Mouse (Mus musculus): ENCODE results near the gene Sh3rf1. TPM values are rescaled to one million over a fixed set of nuclear protein-coding genes. Genes with fewer than 3 reads are reported as not detected.
A peak's percentile ranks its signal among the peaks of the same experiment; 100 is the strongest.

Sh3rf1 gene
- polyA plus RNA-seq, 1 experiment from 2014 or later = 30.7 TPM

DNA sequence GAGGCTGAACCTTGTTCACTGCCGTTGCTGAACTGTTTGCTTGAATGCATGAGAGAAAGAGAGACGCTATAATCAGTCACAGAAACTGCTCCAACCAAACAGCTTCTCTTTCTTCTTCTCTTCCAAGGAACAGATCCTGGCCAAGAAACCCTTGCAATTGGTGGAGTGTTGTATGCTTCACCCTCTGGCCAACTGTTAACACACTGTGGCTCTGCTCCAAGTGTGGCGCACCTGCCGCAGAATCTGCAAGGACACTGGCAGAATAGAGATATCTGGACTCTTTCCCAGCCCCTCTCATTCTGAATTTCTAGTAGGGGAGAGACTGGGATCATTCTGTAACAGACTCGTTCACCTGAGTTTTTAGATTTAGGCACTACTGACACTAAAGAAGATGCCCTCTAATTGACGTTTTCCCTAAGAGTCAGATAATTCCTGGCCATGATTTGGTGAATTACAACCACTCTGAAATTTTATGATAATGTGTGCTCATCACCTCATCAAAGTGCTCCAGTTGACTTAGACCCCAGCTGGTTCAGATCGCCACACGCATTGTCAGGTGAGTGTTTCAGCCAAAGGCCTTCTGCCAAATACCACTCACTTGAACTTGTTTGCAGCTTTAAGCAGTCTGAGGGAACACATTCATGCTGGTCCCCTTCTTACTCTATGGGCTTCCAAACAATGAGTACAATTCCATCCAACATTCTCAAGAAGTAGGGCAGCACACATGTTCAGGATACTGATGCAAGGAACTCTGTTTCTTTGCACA is 204.4 kb downstream of the Sh3rf1 start:
- Histone ChIP-seq H3K27ac (no peak overlapping the region), H3K4me3 (no peak overlapping the region), H3K4me2 (no peak overlapping the region), H3K27me3 (replicated peaks) (no peaks in the 10 kb centered on the region), H3K9ac (no peak overlapping the region), H3K9me3 (no peaks in the 10 kb centered on the region), H3K4me1 (no peaks in the 10 kb centered on the region), H3K36me3 (replicated peaks) (no peaks in the 10 kb centered on the region)
- WGBS = 73% methylated on average over 8 of the region's 8 CpGs
- no peak for ATAC-seq (replicated peaks)

DNA sequence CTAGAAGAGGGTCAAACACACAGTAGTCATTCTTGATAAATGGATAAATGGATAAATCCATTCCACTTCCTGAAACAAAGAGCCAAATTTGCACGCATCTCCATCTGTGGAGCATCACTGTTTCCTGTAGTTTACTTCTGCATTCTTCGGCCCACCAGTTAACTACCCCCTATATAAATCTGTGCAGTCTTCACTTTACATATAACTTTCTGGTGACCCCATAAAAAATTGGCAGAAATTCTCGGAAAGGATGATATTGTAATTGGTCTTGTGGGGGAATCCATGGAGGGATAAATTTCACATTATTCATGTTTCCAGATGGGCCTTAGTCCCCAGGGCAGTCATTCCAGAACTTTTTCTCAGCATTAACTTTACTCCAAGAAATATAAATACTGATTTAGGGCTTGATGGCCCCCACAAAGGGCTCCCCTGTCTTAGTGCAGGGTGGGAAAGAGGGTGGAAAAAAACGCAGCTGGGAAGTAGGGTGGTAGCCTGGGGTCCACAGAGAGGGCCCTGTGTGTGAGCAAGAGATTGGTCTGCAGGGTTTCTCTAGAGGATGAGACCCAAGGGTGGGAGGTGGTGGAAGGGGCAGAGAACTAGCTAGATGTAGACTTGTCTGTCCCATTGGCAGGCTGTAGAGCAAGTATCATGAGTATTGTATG is 205.3 kb downstream of the Sh3rf1 start:
- Histone ChIP-seq H3K27me3 (replicated peaks) (no peaks in the 10 kb centered on the region), H3K9ac (no peak overlapping the region), H3K4me2 (no peak overlapping the region), H3K9me3 (no peaks in the 10 kb centered on the region), H3K4me1 (no peaks in the 10 kb centered on the region), H3K4me3 (no peak overlapping the region), H3K36me3 (replicated peaks) (no peaks in the 10 kb centered on the region), H3K27ac (no peak overlapping the region)
- 91% methylated on average over 4 of the region's 4 CpGs for WGBS
- ATAC-seq (replicated peaks) = no peak

DNA sequence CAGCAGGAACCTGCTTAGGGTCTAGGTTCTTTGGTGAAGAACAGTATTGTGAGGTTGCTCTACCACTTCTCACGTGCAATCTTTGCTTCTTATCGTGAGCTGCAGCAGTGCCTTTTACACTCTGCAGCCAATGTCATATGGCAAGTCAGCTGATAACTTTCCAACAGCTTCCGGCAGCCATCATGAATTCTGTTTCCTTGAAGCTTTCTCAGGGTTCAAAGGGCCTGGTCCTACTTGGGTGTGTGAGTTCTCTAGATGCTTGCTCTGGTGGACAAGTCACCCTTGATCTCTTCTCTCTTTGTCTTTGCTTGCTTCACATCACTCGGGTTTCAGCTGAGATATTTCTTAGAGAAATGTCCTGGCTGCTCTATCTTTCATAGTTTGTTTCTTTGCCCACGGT is 211.8 kb downstream of the Sh3rf1 start:
- no peak overlapping the region for H3K4me3 ChIP-seq
- no peak overlapping the region for H3K4me2 ChIP-seq
- 88% methylated on average over 5 of the region's 5 CpGs for WGBS
- H3K9ac ChIP-seq = no peak overlapping the region
- peaks cover 5% of the 10 kb centered on the region for H3K4me1 ChIP-seq
- no peak overlapping the region for H3K27ac ChIP-seq
- H3K36me3 ChIP-seq (replicated peaks) = no peaks in the 10 kb centered on the region
- ATAC-seq (replicated peaks) = no peak
- H3K27me3 ChIP-seq (replicated peaks) = no peaks in the 10 kb centered on the region
- no peaks in the 10 kb centered on the region for H3K9me3 ChIP-seq

DNA sequence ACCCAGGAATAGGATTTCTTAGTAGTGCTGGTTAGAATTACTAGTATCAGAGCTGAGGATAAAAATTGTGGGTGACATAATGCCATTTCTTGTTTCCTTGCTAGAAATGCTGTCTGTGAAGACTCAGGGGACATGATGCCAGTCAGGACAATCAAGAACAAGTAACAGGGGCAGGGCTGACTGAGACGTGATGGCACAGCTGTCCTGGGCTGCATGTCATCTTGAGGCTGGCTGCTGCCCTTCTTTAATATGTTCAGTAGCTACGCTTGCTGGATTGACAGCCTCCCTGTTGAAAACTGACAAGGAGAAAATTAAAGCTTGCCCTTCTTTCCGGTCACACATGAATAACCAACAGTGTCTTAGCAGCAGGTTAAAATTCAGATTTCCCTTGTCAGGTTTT is 212.5 kb downstream of the Sh3rf1 start:
- H3K27me3 ChIP-seq (replicated peaks) = no peaks in the 10 kb centered on the region
- H3K4me1 ChIP-seq = peaks cover 5% of the 10 kb centered on the region
- no peak overlapping the region for H3K4me2 ChIP-seq
- H3K4me3 ChIP-seq = no peak overlapping the region
- peak; percentile 58; the same call in 1 of the 2 replicates for ATAC-seq (replicated peaks)
- no peak overlapping the region for H3K9ac ChIP-seq
- H3K36me3 ChIP-seq (replicated peaks) = no peaks in the 10 kb centered on the region
- H3K27ac ChIP-seq = peak overlapping the region; percentile 39; the same call in 1 of the 2 replicates
- no peaks in the 10 kb centered on the region for H3K9me3 ChIP-seq
- WGBS = 25% methylated on average over 3 of the region's 3 CpGs

DNA sequence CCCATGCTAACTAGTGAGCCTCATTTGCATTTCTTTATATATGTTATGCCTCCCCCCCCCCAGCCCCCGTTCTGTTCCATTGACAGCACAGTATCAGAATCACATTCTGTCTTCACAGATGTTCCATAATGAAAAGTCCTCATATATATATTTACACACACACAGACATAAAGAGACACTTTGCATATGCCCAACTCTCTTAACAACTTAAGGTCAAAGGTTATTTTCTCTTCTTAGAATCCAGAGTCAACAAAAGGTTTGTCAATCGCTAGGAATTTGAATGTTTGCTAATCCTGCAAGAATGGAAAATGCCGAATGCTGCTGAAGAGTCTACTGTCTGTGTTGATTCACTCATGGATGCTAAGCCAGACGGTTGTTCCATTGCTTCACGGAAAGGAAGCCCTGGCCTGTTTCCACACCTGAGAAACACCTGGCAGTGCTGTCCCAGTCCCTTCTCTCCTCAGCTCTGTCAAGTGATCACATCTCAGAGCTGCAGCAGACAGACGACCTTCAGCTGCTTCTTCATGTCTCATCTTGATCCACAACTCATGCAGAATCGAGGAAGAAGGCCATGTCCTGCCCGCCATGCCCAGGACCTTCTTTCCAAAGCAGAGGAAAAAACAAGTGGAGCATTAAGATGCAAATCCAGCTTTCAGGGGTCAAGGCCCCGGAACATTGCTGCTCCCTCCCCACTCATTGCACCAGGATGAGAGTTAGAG is 213.1 kb downstream of the Sh3rf1 start:
- WGBS = 23% methylated on average over 9 of the region's 9 CpGs
- no peaks in the 10 kb centered on the region for H3K27me3 ChIP-seq (replicated peaks)
- no peak overlapping the region for H3K27ac ChIP-seq
- no peak overlapping the region for H3K4me3 ChIP-seq
- no peak overlapping the region for H3K4me2 ChIP-seq
- H3K36me3 ChIP-seq (replicated peaks) = no peaks in the 10 kb centered on the region
- no peak overlapping the region for H3K9ac ChIP-seq
- ATAC-seq (replicated peaks) = peak; percentile 50; the same call in 1 of the 2 replicates
- no peaks in the 10 kb centered on the region for H3K9me3 ChIP-seq
- H3K4me1 ChIP-seq = peaks cover 5% of the 10 kb centered on the region

DNA sequence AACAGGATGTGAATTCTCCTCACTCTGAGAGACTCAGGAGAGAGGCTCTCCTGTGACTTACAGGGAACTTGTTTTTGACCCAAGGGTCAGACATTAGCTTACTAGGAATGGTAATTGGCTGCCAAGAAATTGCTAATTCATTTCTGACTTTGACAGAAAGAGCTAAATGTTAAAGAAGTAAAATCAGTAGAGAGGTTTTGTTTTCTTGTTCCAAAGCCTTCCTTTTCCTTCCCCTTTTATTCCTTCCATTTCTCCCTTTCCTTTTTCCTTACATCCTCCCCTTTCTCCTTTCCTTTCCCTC is 213.6 kb downstream of the Sh3rf1 start:
- H3K9me3 ChIP-seq = no peaks in the 10 kb centered on the region
- H3K27me3 ChIP-seq (replicated peaks) = no peaks in the 10 kb centered on the region
- no peaks in the 10 kb centered on the region for H3K36me3 ChIP-seq (replicated peaks)
- no peak overlapping the region for H3K4me3 ChIP-seq
- H3K9ac ChIP-seq = no peak overlapping the region
- H3K4me2 ChIP-seq = no peak overlapping the region
- no peak overlapping the region for H3K27ac ChIP-seq
- ATAC-seq (replicated peaks) = no peak
- peaks cover 5% of the 10 kb centered on the region for H3K4me1 ChIP-seq

DNA sequence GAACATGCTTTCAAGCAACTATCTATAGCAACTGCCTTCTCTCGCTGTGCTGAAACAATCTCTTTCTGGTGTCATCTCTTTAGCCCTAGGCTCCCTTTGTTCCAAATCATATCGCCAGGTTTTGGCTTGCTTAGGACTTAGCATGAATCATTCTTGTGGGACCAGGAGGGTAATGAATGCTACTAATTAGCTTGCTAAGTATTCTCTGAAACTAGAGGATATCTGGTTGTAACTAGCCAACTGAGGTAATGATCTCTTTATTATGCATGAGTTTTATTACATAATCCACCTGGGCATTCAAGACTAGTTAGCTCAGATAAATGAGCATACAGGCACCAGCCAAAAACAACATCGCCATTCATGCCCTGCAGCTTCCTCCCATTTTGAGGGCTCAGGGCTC is 219.3 kb downstream of the Sh3rf1 start:
- Histone ChIP-seq H3K4me1 (peaks cover 17% of the 10 kb centered on the region; the same call in 1 of the 2 replicates), H3K9me3 (no peaks in the 10 kb centered on the region), H3K4me2 (no peak overlapping the region), H3K27ac (no peak overlapping the region), H3K36me3 (replicated peaks) (no peaks in the 10 kb centered on the region), H3K27me3 (replicated peaks) (no peaks in the 10 kb centered on the region), H3K4me3 (no peak overlapping the region), H3K9ac (no peak overlapping the region)
- no peak for ATAC-seq (replicated peaks)
- 67% methylated on average over 3 of the region's 3 CpGs for WGBS

DNA sequence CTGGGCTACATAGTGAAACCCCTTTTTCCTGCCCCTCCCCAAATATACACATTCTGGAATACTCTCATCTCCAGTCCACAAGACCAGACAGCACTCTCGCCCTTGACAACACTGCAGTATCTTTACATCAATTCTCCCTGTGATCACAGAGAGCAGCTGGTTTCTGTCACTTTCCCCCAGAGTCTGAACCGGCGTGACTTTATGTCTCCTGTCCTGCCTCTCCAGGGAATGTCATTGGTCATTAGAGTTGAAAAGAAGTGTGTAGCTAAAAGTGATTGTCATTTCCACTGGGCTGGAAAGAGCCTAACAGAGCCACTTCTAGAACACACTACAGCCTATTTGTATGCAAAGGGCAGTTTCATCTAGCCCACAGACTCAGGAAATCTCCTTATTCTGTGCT is 220.7 kb downstream of the Sh3rf1 start:
- Histone ChIP-seq H3K36me3 (replicated peaks) (no peaks in the 10 kb centered on the region), H3K27ac (0 out of 2 replicates have a peak overlapping the region, but pooled peaks have one; percentile 38), H3K4me3 (no peak overlapping the region), H3K9ac (no peak overlapping the region), H3K9me3 (no peaks in the 10 kb centered on the region), H3K27me3 (replicated peaks) (no peaks in the 10 kb centered on the region), H3K4me1 (peaks cover 17% of the 10 kb centered on the region; the same call in 1 of the 2 replicates), H3K4me2 (no peak overlapping the region)
- no peak for ATAC-seq (replicated peaks)
- 30% methylated on average over 3 of the region's 3 CpGs for WGBS

Other genes with a start within 250 kb of the Sh3rf1 start
- gene Clcn3, start 240.6 kb upstream of the Sh3rf1 start, polyA plus RNA-seq (2015; fragmentation: Nextera tagmentation; extraction: Ambion mirVana) = 67.1 and 69.5 TPM in 2 replicates
- 24.7 and 27.8 TPM in 2 replicates for gene Nek1, start 230.7 kb upstream of the Sh3rf1 start, polyA plus RNA-seq (2015; fragmentation: Nextera tagmentation; extraction: Ambion mirVana)